In genomic region chr13:89741766-89742685, GRCm38 (mm10) we compare ENCODE assay signal across 8 mouse cellular contexts. TPM values are rescaled to one million over a fixed set of nuclear protein-coding genes. Genes with fewer than 3 reads are reported as not detected.
A peak's percentile ranks its signal among the peaks of the same experiment; 100 is the strongest.
DNase-seq lines count a peak whose midpoint lies in the region; ATAC-seq and TF ChIP-seq lines count a peak whose summit lies in the region.

Vcan (minus strand) TSS chr13:89742509.

- 1% methylated on average over 40 of the region's 40 CpGs for WGBS in bone marrow, adult 2 months
- WGBS in forebrain, embryonic 16.5 days: under 1% methylated on average over 40 of the region's 40 CpGs
- 3% methylated on average over 39 of the region's 40 CpGs for WGBS in macrophage (ENCODE audit: missing documents)

- peak; percentile 47 for DNase-seq in ES-E14 (ENCODE audit: low read depth, low spot score)
- DNase-seq in heart, postnatal 25 days (ENCODE audit: low spot score): peak; percentile 28
- DNase-seq in layer of hippocampus, postnatal 36 days: peak; percentile 23 to 29
- DNase-seq in right cerebral cortex, postnatal 10 days (ENCODE audit: low spot score in 2 of 2): peak; percentile 58 to 65

- intact Hi-C loops in heart, postnatal 25 days (cut with DNase I): loop anchor here (5.0 kb wide), 1 partner anchor 345 kb away; the partner anchor contains the start of genes Tmem167 and Xrcc4

- TF ChIP-seq CTCF in bone marrow, adult 2 months (IDR thresholded peaks at IDR 0.05; ENCODE audit: control insufficient read depth, insufficient read depth, low read length): no peak

- H3K9ac ChIP-seq in ES-E14 (ENCODE audit: insufficient read depth, low read depth, low read length, poor library complexity, severe bottlenecking): peak within 1 kb of the TSS; percentile 41
- peak within 1 kb of the TSS; percentile 71 for H3K9ac ChIP-seq in forebrain, embryonic 16.5 days (replicated peaks; ENCODE audit: low read depth, low read length)

- H3K4me2 ChIP-seq in forebrain, embryonic 16.5 days (ENCODE audit: low read length): peak within 1 kb of the TSS; percentile 96

- H3K27ac ChIP-seq in ES-E14 (ENCODE audit: insufficient read depth, low read depth, low read length, poor library complexity, severe bottlenecking): peak within 1 kb of the TSS; percentile 56; the same call in 1 of the 2 replicates
- no peak within 1 kb of the TSS; the same call in 1 of the 2 replicates for H3K27ac ChIP-seq in bone marrow, adult 2 months (ENCODE audit: control insufficient read depth, insufficient read depth, low read depth, low read length, poor library complexity)
- H3K27ac ChIP-seq in forebrain, embryonic 16.5 days (ENCODE audit: low read length): peak within 1 kb of the TSS; percentile 85
- no peak within 1 kb of the TSS for H3K27ac ChIP-seq in macrophage

- H3K9me3 ChIP-seq in ES-E14 (ENCODE audit: control insufficient read depth, insufficient read depth, low read depth, low read length): no peaks in the 10 kb centered on the region
- no peaks in the 10 kb centered on the region for H3K9me3 ChIP-seq in forebrain, embryonic 16.5 days (ENCODE audit: control insufficient read depth, low read length)

- H3K79me2 ChIP-seq in macrophage (ENCODE audit: inconsistent target): no peaks in the 10 kb centered on the region

- peaks cover 0 to 4% of the 10 kb centered on the region in 2 experiments; a peak in 2 of 4 replicates for H3K4me1 ChIP-seq in ES-E14 (ENCODE audit: control insufficient read depth in 2 of 2, insufficient read depth in 2 of 2, low read length in 2 of 2, poor library complexity in 1 of 2)
- H3K4me1 ChIP-seq in bone marrow, adult 2 months (ENCODE audit: control insufficient read depth, insufficient read depth, low read length): no peaks in the 10 kb centered on the region
- peaks cover 23% of the 10 kb centered on the region for H3K4me1 ChIP-seq in forebrain, embryonic 16.5 days (replicated peaks; ENCODE audit: control insufficient read depth, insufficient read depth, low read length)

- H3K36me3 ChIP-seq in ES-E14 (ENCODE audit: control insufficient read depth, insufficient read depth, low read length, poor library complexity, severe bottlenecking) (no peaks in the 10 kb centered on the region), macrophage (ENCODE audit: inconsistent target) (no peaks in the 10 kb centered on the region)
- H3K36me3 ChIP-seq in forebrain, embryonic 16.5 days (ENCODE audit: control insufficient read depth, insufficient read depth): no peaks in the 10 kb centered on the region

- TF ChIP-seq POLR2A in bone marrow, adult 2 months (IDR thresholded peaks at IDR 0.05; ENCODE audit: borderline replicate concordance, control insufficient read depth, low read depth, low read length): no peak

- H3K27me3 ChIP-seq in forebrain, embryonic 16.5 days (replicated peaks; ENCODE audit: control insufficient read depth, insufficient read depth, low read length): 0 out of 2 replicates have a peak, but pooled peaks cover 4% of the 10 kb centered on the region

- peak; percentile 68 for ATAC-seq in forebrain, embryonic 16.5 days
- no peak for ATAC-seq in erythroblast, adult 5-6 weeks (replicated peaks; ENCODE audit: low FRiP score, poor library complexity, severe bottlenecking)

- H3K4me3 ChIP-seq in ES-E14 (ENCODE audit: insufficient read depth in 1 of 2, low read depth in 1 of 2, low read length in 2 of 2, poor library complexity in 1 of 2, severe bottlenecking in 1 of 2) (peak within 1 kb of the TSS; percentile 81 to 82), macrophage (ENCODE audit: inconsistent target) (peak within 1 kb of the TSS; percentile 79)
- H3K4me3 ChIP-seq in bone marrow, adult 2 months (replicated peaks; ENCODE audit: control insufficient read depth, low read depth, low read length): peak within 1 kb of the TSS; percentile 18
- peak within 1 kb of the TSS; percentile 62 for H3K4me3 ChIP-seq in forebrain, embryonic 16.5 days (replicated peaks; ENCODE audit: low read length)

- in situ Hi-C loops in ES-E14 (cut with MboI; ENCODE audit: low sequenced_read_pairs in 2 of 2, unreplicated experiment in 2 of 2): no loop called here

TF ChIP-seq in ES-E14, 5 proteins besides CTCF, POLR2A, EP300 and RAD21:
- TF ChIP-seq ZC3H11A (IDR thresholded peaks at IDR 0.05; ENCODE audit: borderline replicate concordance, low read depth, low read length) (no peak), CHD2 (IDR thresholded peaks at IDR 0.05; ENCODE audit: low read depth, low read length) (no peak), MAFK (IDR thresholded peaks at IDR 0.05; ENCODE audit: insufficient read depth, low read depth, low read length) (no peak), HCFC1 (IDR thresholded peaks at IDR 0.05; ENCODE audit: borderline replicate concordance, insufficient read depth, low read length) (no peak), ZNF384 (IDR thresholded peaks at IDR 0.05; ENCODE audit: low read depth, low read length) (no peak)

RNA-seq across cellular contexts. Expression of gene Vcan, which starts in this region (rescaled TPM):
- 27.3 and 27.6 TPM in 2 replicates for total RNA-seq in ES-E14 (2012; rRNA removed)
- 1.6 and 3.5 TPM in 2 replicates for polyA plus RNA-seq in bone marrow, adult 2 months (2011; ENCODE audit: insufficient read depth, insufficient read length, low replicate concordance, missing spikeins)
- 52.6 and 54.8 TPM in 2 replicates for polyA plus RNA-seq in forebrain, embryonic 16.5 days (2015; fragmentation: Nextera tagmentation; extraction: Ambion mirVana)
- total RNA-seq in heart, postnatal 25 days (2021): 10 to 100 TPM; 11.4 to 11.7 TPM
- 10 to 100 TPM; 13.7 to 20.0 TPM for total RNA-seq in layer of hippocampus, postnatal 36 days (2021)
- total RNA-seq in macrophage (2018; cell fraction: chromatin; rRNA removed): 100 to 1,000 TPM in 1 of 26 experiments, 10 to 100 TPM in 4, 1 to 10 TPM in 21; 1.6 to 183 (median 6.2) TPM
- total RNA-seq in macrophage (2018; cell fraction: cytosol; rRNA removed): 1 to 10 TPM in 19 of 26 experiments, under 1 TPM in 7; 0.55 to 4.3 (median 1.8) TPM
- 100 to 1,000 TPM in 1 of 26 experiments, 10 to 100 TPM in 12, 1 to 10 TPM in 13; 2.2 to 164 (median 9.8) TPM for total RNA-seq in macrophage (2018; cell fraction: nucleus; rRNA removed)
- polyA plus RNA-seq in macrophage (2018): 1.2 to 1.4 TPM (median 1.2 TPM) in 3 replicates
- total RNA-seq in erythroblast, adult 5-6 weeks (2015; ENCODE audit: low replicate concordance): 2.7 and 11.3 TPM in 2 replicates
- total RNA-seq in erythroblast, adult 5-6 weeks (2017; ENCODE audit: low replicate concordance): 0.98 and 2.0 TPM in 2 replicates

Comparison
In these comparisons a context has a peak if more than half of its experiments do, and no peak if none do; other contexts are left out.
1. RNA of gene Vcan (polyA plus RNA-seq): 52.6 to 54.8 TPM in forebrain, embryonic 16.5 days; 1.6 to 3.5 TPM in bone marrow, adult 2 months and 1.2 to 1.4 TPM in macrophage; every median in the first group is over 10 times any median in the second.
2. H3K27ac ChIP-seq: peak in ES-E14 (single experiment) and forebrain, embryonic 16.5 days (single experiment); none in bone marrow, adult 2 months (single experiment) and macrophage (single experiment).
3. H3K4me3 ChIP-seq: peak in every context shown above with its lines; median percentile 82 in ES-E14; 79 in macrophage; 62 in forebrain, embryonic 16.5 days; 18 in bone marrow, adult 2 months.
4. Peak in every context shown above with its lines, with median percentiles within 50 percentile points of each other: DNase-seq.